Mouse (Mus musculus): ENCODE results near the gene Lipe. TPM values are rescaled to one million over a fixed set of nuclear protein-coding genes. Genes with fewer than 3 reads are reported as not detected.

Lipe gene
- polyA plus RNA-seq, 1 experiment from 2014 or later, result 11.4 TPM

GRCm38 (mm10) chr7:25381284-25381680 lies 17.2 kb downstream of the Lipe start:
- Histone ChIP-seq H3K4me2 (no peak overlapping the region), H3K36me3 (peaks cover 56% of the 10 kb centered on the region), H3K27me3 (peaks cover 8% of the 10 kb centered on the region; the same call in 1 of the 2 replicates), H3K9me3 (no peaks in the 10 kb centered on the region), H3K27ac (replicated peaks) (no peak overlapping the region), H3K4me3 (no peak overlapping the region), H3K4me1 (replicated peaks) (peaks cover 26% of the 10 kb centered on the region), H3K9ac (no peak overlapping the region)
- no peak for ATAC-seq (ENCODE audit: low read depth)
- 57% methylated on average over 3 of the region's 3 CpGs for WGBS

GRCm38 (mm10) chr7:25380392-25381283 lies 17.9 kb downstream of the Lipe start:
- ATAC-seq (ENCODE audit: low read depth), result no peak
- peak overlapping the region; percentile 62 for H3K9ac ChIP-seq
- H3K4me2 ChIP-seq, result 0 out of 2 replicates have a peak overlapping the region, but pooled peaks have one; percentile 55

GRCm38 (mm10) chr7:25379551-25380351 lies 18.8 kb downstream of the Lipe start:
- peak; percentile 32 for ATAC-seq (ENCODE audit: low read depth)
- H3K4me2 ChIP-seq, result peak overlapping the region; percentile 55
- peak overlapping the region; percentile 28 for H3K4me3 ChIP-seq
- H3K4me1 ChIP-seq (replicated peaks), result peaks cover 19% of the 10 kb centered on the region
- H3K36me3 ChIP-seq, result peaks cover 41% of the 10 kb centered on the region
- 2% methylated on average over 42 of the region's 42 CpGs for WGBS
- no peaks in the 10 kb centered on the region for H3K9me3 ChIP-seq
- 0 out of 2 replicates have a peak overlapping the region, but pooled peaks have one; percentile 33 for H3K27ac ChIP-seq (replicated peaks)
- peaks cover 8% of the 10 kb centered on the region; the same call in 1 of the 2 replicates for H3K27me3 ChIP-seq
- peak overlapping the region; percentile 62 for H3K9ac ChIP-seq

More at GRCm38 (mm10) chr7:25380392-25381283, 17.9 kb downstream of the Lipe start:
- Histone ChIP-seq H3K27ac (replicated peaks) (no peak overlapping the region), H3K27me3 (peaks cover 8% of the 10 kb centered on the region; the same call in 1 of the 2 replicates), H3K4me3 (no peak overlapping the region), H3K9me3 (no peaks in the 10 kb centered on the region), H3K4me1 (replicated peaks) (peaks cover 20% of the 10 kb centered on the region), H3K36me3 (peaks cover 50% of the 10 kb centered on the region)
- 74% methylated on average over 18 of the region's 18 CpGs for WGBS

- no peak overlapping the region for H3K27ac ChIP-seq (replicated peaks)
- 83% methylated on average over 13 of the region's 13 CpGs for WGBS
- peaks cover 28% of the 10 kb centered on the region for H3K36me3 ChIP-seq
- 0 out of 2 replicates have a peak overlapping the region, but pooled peaks have one; percentile 26 for H3K9ac ChIP-seq
- no peak for ATAC-seq (ENCODE audit: low read depth)
- peaks cover 8% of the 10 kb centered on the region; the same call in 1 of the 2 replicates for H3K27me3 ChIP-seq
- H3K4me3 ChIP-seq, result no peak overlapping the region
- no peaks in the 10 kb centered on the region for H3K9me3 ChIP-seq
- H3K4me1 ChIP-seq (replicated peaks), result peaks cover 19% of the 10 kb centered on the region
- no peak overlapping the region for H3K4me2 ChIP-seq
Measured at GRCm38 (mm10) chr7:25378181-25379100, 20.1 kb downstream of the Lipe start.

GRCm38 (mm10) chr7:25377100-25377700 lies 21.3 kb downstream of the Lipe start:
- Histone ChIP-seq H3K9me3 (no peaks in the 10 kb centered on the region), H3K36me3 (peaks cover 17% of the 10 kb centered on the region), H3K4me2 (peak overlapping the region; percentile 48), H3K4me1 (replicated peaks) (peaks cover 19% of the 10 kb centered on the region), H3K27ac (replicated peaks) (no peak overlapping the region), H3K9ac (peak overlapping the region; percentile 47; the same call in 1 of the 2 replicates), H3K27me3 (peaks cover 8% of the 10 kb centered on the region; the same call in 1 of the 2 replicates), H3K4me3 (peak overlapping the region; percentile 32)
- peak; percentile 20; the same call in 1 of the 2 replicates for ATAC-seq (ENCODE audit: low read depth)
- WGBS, result 44% methylated on average over 8 of the region's 8 CpGs

- Histone ChIP-seq H3K36me3 (peaks cover 11% of the 10 kb centered on the region), H3K9me3 (no peaks in the 10 kb centered on the region), H3K4me3 (peak overlapping the region; percentile 32), H3K27ac (replicated peaks) (no peak overlapping the region), H3K9ac (no peak overlapping the region; the same call in 1 of the 2 replicates), H3K4me1 (replicated peaks) (peaks cover 19% of the 10 kb centered on the region), H3K27me3 (peaks cover 8% of the 10 kb centered on the region; the same call in 1 of the 2 replicates), H3K4me2 (peak overlapping the region; percentile 48)
- 7% methylated on average over 17 of the region's 17 CpGs for WGBS
- ATAC-seq (ENCODE audit: low read depth), result peak; percentile 74
Measured at GRCm38 (mm10) chr7:25376556-25376955, 22.0 kb downstream of the Lipe start.

- Histone ChIP-seq H3K4me1 (replicated peaks) (peaks cover 12% of the 10 kb centered on the region), H3K9me3 (no peaks in the 10 kb centered on the region), H3K36me3 (no peaks in the 10 kb centered on the region), H3K27me3 (peaks cover 30% of the 10 kb centered on the region), H3K9ac (no peak overlapping the region), H3K4me2 (no peak overlapping the region), H3K4me3 (no peak overlapping the region), H3K27ac (replicated peaks) (no peak overlapping the region)
- WGBS, result 87% methylated on average over 5 of the region's 5 CpGs
- ATAC-seq (ENCODE audit: low read depth), result no peak
Measured at GRCm38 (mm10) chr7:25372441-25372840, 26.1 kb downstream of the Lipe start.

- H3K4me3 ChIP-seq, result no peak within 1 kb of the TSS
- no peak for ATAC-seq (ENCODE audit: low read depth)
- H3K4me2 ChIP-seq, result no peak within 1 kb of the TSS
- peaks cover 31% of the 10 kb centered on the region for H3K4me1 ChIP-seq (replicated peaks)
- no peaks in the 10 kb centered on the region for H3K9me3 ChIP-seq
- H3K9ac ChIP-seq, result no peak within 1 kb of the TSS
- H3K36me3 ChIP-seq, result peaks cover 8% of the 10 kb centered on the region
- no peak within 1 kb of the TSS for H3K27ac ChIP-seq (replicated peaks)
- H3K27me3 ChIP-seq, result peaks cover 57% of the 10 kb centered on the region
- 59% methylated on average over 12 of the region's 12 CpGs for WGBS
Measured at GRCm38 (mm10) chr7:25369058-25369749, 29.3 kb downstream of the Lipe start, which contains the start of gene Cnfn. Gene Cnfn, minus strand, starts transcription at chr7:25369724.

GRCm38 (mm10) chr7:25368333-25368732 lies 30.2 kb downstream of the Lipe start:
- ATAC-seq (ENCODE audit: low read depth), result peak; percentile 21; the same call in 1 of the 2 replicates
- peaks cover 31% of the 10 kb centered on the region for H3K4me1 ChIP-seq (replicated peaks)
- 0 out of 2 replicates have a peak overlapping the region, but pooled peaks have one; percentile 26 for H3K9ac ChIP-seq
- H3K27ac ChIP-seq (replicated peaks), result no peak overlapping the region
- peaks cover 57% of the 10 kb centered on the region for H3K27me3 ChIP-seq
- no peaks in the 10 kb centered on the region for H3K9me3 ChIP-seq
- H3K36me3 ChIP-seq, result peaks cover 17% of the 10 kb centered on the region
- WGBS, result 22% methylated on average over 12 of the region's 12 CpGs
- no peak overlapping the region for H3K4me3 ChIP-seq
- no peak overlapping the region for H3K4me2 ChIP-seq

GRCm38 (mm10) chr7:25367632-25368293 lies 30.7 kb downstream of the Lipe start:
- 0 out of 2 replicates have a peak overlapping the region, but pooled peaks have one; percentile 11 for H3K4me2 ChIP-seq
- H3K9ac ChIP-seq, result peak overlapping the region; percentile 26; the same call in 1 of the 2 replicates
- no peak overlapping the region for H3K27ac ChIP-seq (replicated peaks)
- 3% methylated on average over 33 of the region's 33 CpGs for WGBS
- H3K27me3 ChIP-seq, result peaks cover 57% of the 10 kb centered on the region
- no peaks in the 10 kb centered on the region for H3K9me3 ChIP-seq
- H3K36me3 ChIP-seq, result peaks cover 22% of the 10 kb centered on the region
- peaks cover 31% of the 10 kb centered on the region for H3K4me1 ChIP-seq (replicated peaks)
- no peak overlapping the region for H3K4me3 ChIP-seq
- peak; percentile 12; the same call in 1 of the 2 replicates for ATAC-seq (ENCODE audit: low read depth)
